Mouse (Mus musculus) neural tube, embryonic 14.5 days (tissue): ENCODE data around the gene Fcgr3. TPM values are rescaled to one million over a fixed set of nuclear protein-coding genes. Genes with fewer than 3 reads are reported as not detected.
"Not testable (repeated sequence)": the region's sequence is repeated elsewhere in the genome, so short reads cannot be mapped to it uniquely, and the experiment has no call there.

ENCODE experiments used
- ATAC-seq: fragments of 200-750 bp; cut with Nextera tagmentation; 2 replicates; pipeline ENCODE4 v1.8.0; 2017; ENCODE audit warnings: low read depth, mild to moderate bottlenecking, moderate TSS enrichment, moderate library complexity
- H3K27ac ChIP-seq: fragments of 300-500 bp; sonication (generic); 2 replicates; pipeline ENCODE4 v1.5.1; 2014; ENCODE audit warnings: low read depth, mild to moderate bottlenecking, control low read depth, low read length, moderate library complexity, mixed read lengths
- H3K27me3 ChIP-seq: fragments of 300-500 bp; sonication (generic); 2 replicates; pipeline ENCODE4 v1.6.1; 2014; ENCODE audit warnings: low read length; ENCODE audit not compliant: control insufficient read depth, insufficient read depth
- H3K36me3 ChIP-seq: fragments of 300-500 bp; sonication (generic); 2 replicates; pipeline ENCODE4 v1.6.1; 2014; ENCODE audit warnings: low read length, mixed read lengths; ENCODE audit not compliant: control insufficient read depth, insufficient read depth
- H3K4me1 ChIP-seq: fragments of 300-500 bp; sonication (generic); 2 replicates; pipeline ENCODE4 v1.6.1; 2014; ENCODE audit warnings: low read length; ENCODE audit not compliant: control insufficient read depth, insufficient read depth
- H3K4me2 ChIP-seq: fragments of 300-500 bp; sonication (generic); 2 replicates; pipeline ENCODE4 v1.6.1; 2014; ENCODE audit warnings: mild to moderate bottlenecking, low read depth, low read length, control low read depth
- H3K4me3 ChIP-seq: fragments of 300-500 bp; sonication (generic); 2 replicates; pipeline ENCODE4 v1.5.1; 2014; ENCODE audit warnings: low read depth, low read length, control low read depth, mixed read lengths
- H3K9ac ChIP-seq: fragments of 300-500 bp; sonication (generic); replicated peaks from 2 replicates; pipeline ENCODE4 v1.6.1; 2014; ENCODE audit warnings: low read depth, mild to moderate bottlenecking, control low read depth, low read length, mixed read lengths
- H3K9me3 ChIP-seq: fragments of 300-500 bp; sonication (generic); 2 replicates; pipeline ENCODE4 v1.6.1; 2016; ENCODE audit warnings: low read length; ENCODE audit not compliant: control insufficient read depth
- WGBS: fragments of 180-500 bp; shearing (Covaris S2); extraction: QIAGEN DNeasy Blood & Tissue Kit; methylation state at CpG from one replicate; pipeline ENCODE4 v1.1.7; 2014; 5-methylcytosine and 5-hydroxymethylcytosine counted together
- polyA plus RNA-seq: library from polyadenylated mRNA; unstranded; fragments of >200 nt; fragmentation: Nextera tagmentation; extraction: Ambion mirVana; gene quantifications from 2 replicates; pipeline ENCODE4 v1.2.1, GENCODE M21; 2014

Gene Fcgr3
- 5.5 and 8.8 TPM in 2 replicates for polyA plus RNA-seq

- peaks cover 18% of the 10 kb centered on the region for H3K27me3 ChIP-seq
- not testable (repeated sequence) for H3K27ac ChIP-seq, H3K9me3 ChIP-seq, H3K36me3 ChIP-seq, H3K4me1 ChIP-seq, H3K9ac ChIP-seq
- ATAC-seq, result peak; percentile 52
- H3K4me2 ChIP-seq, result peak within 1 kb of the TSS; percentile 43
- WGBS, result 2% methylated on average over 36 of the region's 75 CpGs
- H3K4me3 ChIP-seq, result peak within 1 kb of the TSS; percentile 33
Measured at GRCm38 (mm10) chr1:171064491-171065242, at the start of gene Fcgr3. Gene Fcgr3 (minus strand): TSS chr1:171064935.

GRCm38 (mm10) chr1:171113873-171114299 lies 49.2 kb upstream of the Fcgr3 start, which contains the start of gene Cfap126:
Gene Cfap126 (plus strand): TSS chr1:171113918.
- Histone ChIP-seq H3K4me2 (peak within 1 kb of the TSS; percentile 61), H3K36me3 (no peaks in the 10 kb centered on the region), H3K9ac (peak within 1 kb of the TSS; percentile 50), H3K27ac (no peak within 1 kb of the TSS; the same call in 1 of the 2 replicates), H3K9me3 (no peaks in the 10 kb centered on the region), H3K27me3 (no peaks in the 10 kb centered on the region), H3K4me3 (peak within 1 kb of the TSS; percentile 36), H3K4me1 (0 out of 2 replicates have a peak, but pooled peaks cover 11% of the 10 kb centered on the region)
- ATAC-seq, result peak; percentile 5; the same call in 1 of the 2 replicates
- WGBS, result under 1% methylated on average over 24 of the region's 24 CpGs

- no peaks in the 10 kb centered on the region for H3K27me3 ChIP-seq
- no peak overlapping the region for H3K9ac ChIP-seq
- H3K36me3 ChIP-seq, result no peaks in the 10 kb centered on the region
- no peak for ATAC-seq
- H3K4me2 ChIP-seq, result no peak overlapping the region
- WGBS, result 76% methylated on average over 4 of the region's 4 CpGs
- H3K27ac ChIP-seq, result no peak overlapping the region
- no peak overlapping the region for H3K4me3 ChIP-seq
- H3K4me1 ChIP-seq, result 0 out of 2 replicates have a peak, but pooled peaks cover 11% of the 10 kb centered on the region
- no peaks in the 10 kb centered on the region for H3K9me3 ChIP-seq
Measured at GRCm38 (mm10) chr1:171112986-171113385, 48.3 kb upstream of the Fcgr3 start.

GRCm38 (mm10) chr1:171111781-171112575 lies 47.2 kb upstream of the Fcgr3 start:
- Histone ChIP-seq H3K9me3 (no peaks in the 10 kb centered on the region), H3K4me1 (0 out of 2 replicates have a peak, but pooled peaks cover 11% of the 10 kb centered on the region), H3K9ac (peak overlapping the region; percentile 29; the same call in 1 of the 2 replicates), H3K36me3 (no peaks in the 10 kb centered on the region), H3K27me3 (no peaks in the 10 kb centered on the region), H3K4me3 (peak overlapping the region; percentile 42), H3K4me2 (peak overlapping the region; percentile 73), H3K27ac (peak overlapping the region; percentile 17; the same call in 1 of the 2 replicates)
- WGBS, result 2% methylated on average over 15 of the region's 15 CpGs
- ATAC-seq, result 0 out of 2 replicates have a peak, but pooled peaks have one; percentile 0

- H3K4me1 ChIP-seq, result 0 out of 2 replicates have a peak, but pooled peaks cover 11% of the 10 kb centered on the region
- WGBS, result under 1% methylated on average over 38 of the region's 38 CpGs
- peak overlapping the region; percentile 84 for H3K27ac ChIP-seq
- peak overlapping the region; percentile 42 for H3K4me3 ChIP-seq
- peak overlapping the region; percentile 73 for H3K4me2 ChIP-seq
- peak; percentile 93 for ATAC-seq
- H3K36me3 ChIP-seq, result no peaks in the 10 kb centered on the region
- no peaks in the 10 kb centered on the region for H3K9me3 ChIP-seq
- no peaks in the 10 kb centered on the region for H3K27me3 ChIP-seq
- peak overlapping the region; percentile 41 for H3K9ac ChIP-seq
Measured at GRCm38 (mm10) chr1:171111020-171111780, 46.5 kb upstream of the Fcgr3 start.

- H3K4me1 ChIP-seq, result 0 out of 2 replicates have a peak, but pooled peaks cover 11% of the 10 kb centered on the region
- H3K4me3 ChIP-seq, result peak overlapping the region; percentile 42
- 10% methylated on average over 15 of the region's 15 CpGs for WGBS
- ATAC-seq, result peak; percentile 52
- no peaks in the 10 kb centered on the region for H3K9me3 ChIP-seq
- H3K27ac ChIP-seq, result peak overlapping the region; percentile 84
- peak overlapping the region; percentile 73 for H3K4me2 ChIP-seq
- no peaks in the 10 kb centered on the region for H3K36me3 ChIP-seq
- H3K27me3 ChIP-seq, result no peaks in the 10 kb centered on the region
- peak overlapping the region; percentile 41 for H3K9ac ChIP-seq
Measured at GRCm38 (mm10) chr1:171110659-171111019, 45.9 kb upstream of the Fcgr3 start.

- Histone ChIP-seq H3K9ac (no peak overlapping the region), H3K4me2 (no peak overlapping the region), H3K9me3 (no peaks in the 10 kb centered on the region), H3K27me3 (no peaks in the 10 kb centered on the region), H3K27ac (no peak overlapping the region), H3K4me1 (0 out of 2 replicates have a peak, but pooled peaks cover 11% of the 10 kb centered on the region), H3K4me3 (no peak overlapping the region), H3K36me3 (no peaks in the 10 kb centered on the region)
- ATAC-seq, result no peak
- 38% methylated on average over 9 of the region's 9 CpGs for WGBS
Measured at GRCm38 (mm10) chr1:171109620-171110019, 44.9 kb upstream of the Fcgr3 start.

- H3K4me2 ChIP-seq, result no peak overlapping the region
- H3K27me3 ChIP-seq, result no peaks in the 10 kb centered on the region
- no peak overlapping the region for H3K4me3 ChIP-seq
- H3K9ac ChIP-seq, result no peak overlapping the region
- no peak overlapping the region for H3K27ac ChIP-seq
- 0 out of 2 replicates have a peak, but pooled peaks cover under 1% of the 10 kb centered on the region for H3K4me1 ChIP-seq
- ATAC-seq, result no peak
- WGBS, result 69% methylated on average over 6 of the region's 6 CpGs
- H3K36me3 ChIP-seq, result no peaks in the 10 kb centered on the region
- no peaks in the 10 kb centered on the region for H3K9me3 ChIP-seq
Measured at GRCm38 (mm10) chr1:171105226-171105625, 40.5 kb upstream of the Fcgr3 start.
